Comparison of ENCODE assay signal across 13 mouse cellular contexts in genomic region chr4:149790546-149790945, GRCm38 (mm10). TPM values are rescaled to one million over a fixed set of nuclear protein-coding genes. Genes with fewer than 3 reads are reported as not detected.
DNase-seq lines count a peak whose midpoint lies in the region; ATAC-seq and TF ChIP-seq lines count a peak whose summit lies in the region.
"Had no signal": no experiment of that assay in that cellular context is flagged by ENCODE, and none has a peak within 500 bp of the region (broad histone marks: within the 10 kb centered on the region; RNA-seq: fewer than 3 reads in every experiment).

No protein-coding gene starts in this region.

- ATAC-seq in liver, embryonic 12.5 days = no peak
- peak; percentile 60 for ATAC-seq in common myeloid progenitor, adult 5-6 weeks (replicated peaks; ENCODE audit: low read depth, poor library complexity, severe bottlenecking)
- ATAC-seq in neural tube, embryonic 15.5 days (ENCODE audit: low FRiP score) = peak; percentile 28; the same call in 1 of the 2 replicates

- peaks cover 5% of the 10 kb centered on the region for H3K36me3 ChIP-seq in heart, adult 2 months (ENCODE audit: control insufficient read depth, insufficient read depth, low read length)
- no peaks in the 10 kb centered on the region for H3K36me3 ChIP-seq in heart, embryonic 10.5 days
- H3K36me3 ChIP-seq in liver, adult 2 months (ENCODE audit: control insufficient read depth, insufficient read depth, low read length) = no peaks in the 10 kb centered on the region
- no peaks in the 10 kb centered on the region for H3K36me3 ChIP-seq in liver, embryonic 12.5 days
- no peaks in the 10 kb centered on the region for H3K36me3 ChIP-seq in neural tube, embryonic 15.5 days
- H3K36me3 ChIP-seq: forebrain, embryonic 10.5 days; heart, embryonic 12.5 days had no signal

- WGBS in heart, adult 2 months = 63% methylated on average over 4 of the region's 4 CpGs
- WGBS in heart, embryonic 10.5 days = 72% methylated on average over 4 of the region's 4 CpGs
- 34% methylated on average over 4 of the region's 4 CpGs for WGBS in liver, adult 2 months
- 32% methylated on average over 4 of the region's 4 CpGs for WGBS in liver, embryonic 12.5 days (ENCODE audit: insufficient replicate concordance)
- 51% methylated on average over 4 of the region's 4 CpGs for WGBS in neural tube, embryonic 15.5 days

- H3K4me3 ChIP-seq in heart, adult 2 months = no peak overlapping the region
- H3K4me3 ChIP-seq in heart, embryonic 10.5 days = no peak overlapping the region
- H3K4me3 ChIP-seq in liver, adult 2 months (ENCODE audit: insufficient read depth, low read depth, low read length) = no peak overlapping the region
- no peak overlapping the region for H3K4me3 ChIP-seq in liver, embryonic 12.5 days
- H3K4me3 ChIP-seq in neural tube, embryonic 15.5 days (replicated peaks) = no peak overlapping the region
- H3K4me3 ChIP-seq: forebrain, embryonic 10.5 days; heart, embryonic 12.5 days had no signal

- no peak for TF ChIP-seq CTCF in heart, adult 2 months (IDR thresholded peaks at IDR 0.05)
- TF ChIP-seq CTCF in liver, adult 2 months (IDR thresholded peaks at IDR 0.05; ENCODE audit: low read depth, low read length) = no peak

- H3K4me2 ChIP-seq in liver, embryonic 12.5 days = no peak overlapping the region
- H3K4me2 ChIP-seq in neural tube, embryonic 15.5 days = no peak overlapping the region
- H3K4me2 ChIP-seq: heart, embryonic 12.5 days had no signal

- peaks cover 24% of the 10 kb centered on the region for H3K4me1 ChIP-seq in heart, adult 2 months (ENCODE audit: control insufficient read depth, insufficient read depth, low read length)
- H3K4me1 ChIP-seq in heart, embryonic 10.5 days = peaks cover 28% of the 10 kb centered on the region; the same call in 1 of the 2 replicates
- peaks cover 28% of the 10 kb centered on the region for H3K4me1 ChIP-seq in liver, adult 2 months (ENCODE audit: control insufficient read depth, insufficient read depth, low read length)
- H3K4me1 ChIP-seq in liver, embryonic 12.5 days = peaks cover 25% of the 10 kb centered on the region
- peaks cover 31% of the 10 kb centered on the region for H3K4me1 ChIP-seq in neural tube, embryonic 15.5 days

- H3K79me2 ChIP-seq in heart, adult 2 months (replicated peaks; ENCODE audit: control insufficient read depth, insufficient read depth, low read length) = no peaks in the 10 kb centered on the region
- H3K79me2 ChIP-seq in liver, adult 2 months (ENCODE audit: control insufficient read depth, insufficient read depth, low read length) = no peaks in the 10 kb centered on the region

- no peak for TF ChIP-seq POLR2A in heart, adult 2 months (IDR thresholded peaks at IDR 0.05; ENCODE audit: insufficient read depth, low read depth, low read length)
- no peak for TF ChIP-seq POLR2A in liver, adult 2 months (IDR thresholded peaks at IDR 0.05; ENCODE audit: extremely low read depth, insufficient read depth, low read length)

- H3K9me3 ChIP-seq in heart, embryonic 10.5 days = no peaks in the 10 kb centered on the region
- H3K9me3 ChIP-seq in liver, embryonic 12.5 days (replicated peaks) = no peaks in the 10 kb centered on the region
- no peaks in the 10 kb centered on the region for H3K9me3 ChIP-seq in neural tube, embryonic 15.5 days (replicated peaks)
- H3K9me3 ChIP-seq: forebrain, embryonic 10.5 days had no signal

- no peak overlapping the region for H3K9ac ChIP-seq in heart, adult 2 months (ENCODE audit: low read depth, low read length)
- H3K9ac ChIP-seq in liver, adult 2 months (ENCODE audit: low read depth, low read length) = no peak overlapping the region
- no peak overlapping the region for H3K9ac ChIP-seq in liver, embryonic 12.5 days
- no peak overlapping the region for H3K9ac ChIP-seq in neural tube, embryonic 15.5 days (replicated peaks)
- H3K9ac ChIP-seq: heart, embryonic 12.5 days had no signal

- no peak for DNase-seq in heart, adult 2 months
- DNase-seq in heart, embryonic 10.5 days (ENCODE audit: low spot score) = no peak
- peak; percentile 46 for DNase-seq in liver, adult 2 months (ENCODE audit: extremely low read depth, low read depth, low spot score)
- no peak for DNase-seq in right cerebral cortex, postnatal 14 days
- DNase-seq in cerebellum, postnatal 25 days = no peak
- DNase-seq: embryo, embryonic 11 days; layer of hippocampus, postnatal 36 days; retina, postnatal 1 day had no signal

- intact Hi-C loops in heart, adult 2 months (cut with DNase I) = no loop called here

- TF ChIP-seq EP300 in heart, adult 2 months (IDR thresholded peaks at IDR 0.05; ENCODE audit: insufficient read depth, low read depth, low read length) = no peak

- peak overlapping the region; percentile 92 for H3K27ac ChIP-seq in heart, adult 2 months
- no peak overlapping the region for H3K27ac ChIP-seq in heart, embryonic 10.5 days
- H3K27ac ChIP-seq in liver, adult 2 months (replicated peaks; ENCODE audit: insufficient read depth, low read depth, low read length) = peak overlapping the region; percentile 79
- H3K27ac ChIP-seq in liver, embryonic 12.5 days = no peak overlapping the region
- H3K27ac ChIP-seq in neural tube, embryonic 15.5 days (replicated peaks) = peak overlapping the region; percentile 78
- H3K27ac ChIP-seq: forebrain, embryonic 10.5 days had no signal

- no peaks in the 10 kb centered on the region for H3K27me3 ChIP-seq in heart, adult 2 months (ENCODE audit: control insufficient read depth, insufficient read depth, low read length)
- no peaks in the 10 kb centered on the region for H3K27me3 ChIP-seq in heart, embryonic 10.5 days (ENCODE audit: insufficient read depth, poor library complexity, severe bottlenecking)
- no peaks in the 10 kb centered on the region for H3K27me3 ChIP-seq in liver, adult 2 months (ENCODE audit: control insufficient read depth, insufficient read depth, low read length)
- no peaks in the 10 kb centered on the region for H3K27me3 ChIP-seq in liver, embryonic 12.5 days (replicated peaks)
- no peaks in the 10 kb centered on the region for H3K27me3 ChIP-seq in neural tube, embryonic 15.5 days (replicated peaks)
- H3K27me3 ChIP-seq: heart, embryonic 12.5 days had no signal

RNA-seq across cellular contexts. Expression of gene Slc25a33, which starts 16.5 kb away (rescaled TPM):
- 10 to 100 TPM; 22.3 to 26.0 TPM for total RNA-seq in heart, adult 2 months (2021)
- 19.0 and 20.3 TPM in 2 replicates for polyA plus RNA-seq in heart, adult 2 months (2012; rRNA removed)
- 9.0 and 15.5 TPM in 2 replicates for polyA plus RNA-seq in heart, embryonic 10.5 days (2016; fragmentation: Nextera tagmentation; extraction: Ambion mirVana)
- total RNA-seq in liver, adult 2 months (2014; rRNA removed) = 14.3 and 21.5 TPM in 2 replicates
- 11.0 and 12.7 TPM in 2 replicates for polyA plus RNA-seq in liver, adult 2 months (2012; rRNA removed)
- polyA plus RNA-seq in liver, embryonic 12.5 days (2016; fragmentation: Nextera tagmentation; extraction: Ambion mirVana) = 17.1 and 17.3 TPM in 2 replicates
- total RNA-seq in common myeloid progenitor, adult 5-6 weeks (2017) = 5.0 and 6.7 TPM in 2 replicates
- 35.8 and 46.3 TPM in 2 replicates for polyA plus RNA-seq in neural tube, embryonic 15.5 days (2015; fragmentation: Nextera tagmentation; extraction: Ambion mirVana)

RNA-seq across cellular contexts. Expression of gene Tmem201, which starts 52.7 kb away (rescaled TPM):
- 10 to 100 TPM; 85.9 to 93.3 TPM for total RNA-seq in heart, adult 2 months (2021)
- 106 and 107 TPM in 2 replicates for polyA plus RNA-seq in heart, adult 2 months (2012; rRNA removed)
- polyA plus RNA-seq in heart, embryonic 10.5 days (2016; fragmentation: Nextera tagmentation; extraction: Ambion mirVana) = 43.1 and 54.0 TPM in 2 replicates
- 6.5 and 8.2 TPM in 2 replicates for total RNA-seq in liver, adult 2 months (2014; rRNA removed)
- 23.4 and 25.2 TPM in 2 replicates for polyA plus RNA-seq in liver, adult 2 months (2012; rRNA removed)
- 12.8 and 13.8 TPM in 2 replicates for polyA plus RNA-seq in liver, embryonic 12.5 days (2016; fragmentation: Nextera tagmentation; extraction: Ambion mirVana)
- 9.0 and 15.5 TPM in 2 replicates for total RNA-seq in common myeloid progenitor, adult 5-6 weeks (2017)
- polyA plus RNA-seq in neural tube, embryonic 15.5 days (2015; fragmentation: Nextera tagmentation; extraction: Ambion mirVana) = 45.2 and 48.5 TPM in 2 replicates

Comparison
In these comparisons a context has a peak if more than half of its experiments do, and no peak if none do; other contexts are left out.
1. H3K27ac ChIP-seq: peak in heart, adult 2 months (single experiment), liver, adult 2 months (single experiment) and neural tube, embryonic 15.5 days (single experiment); none in heart, embryonic 10.5 days (single experiment) and liver, embryonic 12.5 days (single experiment).